ENCODE assay signal across 10 mouse cellular contexts in genomic region chr11:24363418-24364364, GRCm38 (mm10).
A peak's percentile ranks its signal among the peaks of the same experiment; 100 is the strongest.
DNase-seq lines count a peak whose midpoint lies in the region; ATAC-seq lines count a peak whose summit lies in the region.
"Had no signal": no experiment of that assay in that cellular context is flagged by ENCODE, and none has a peak within 500 bp of the region (broad histone marks: within the 10 kb centered on the region; RNA-seq: fewer than 3 reads in every experiment).

No protein-coding gene starts in this region.

- peak; percentile 53; the same call in 1 of the 2 replicates for ATAC-seq in intestine, embryonic 15.5 days
- no peak for ATAC-seq in intestine, embryonic 16.5 days
- ATAC-seq in forebrain, embryonic 16.5 days, result peak; percentile 85
- ATAC-seq in midbrain, embryonic 12.5 days (ENCODE audit: low FRiP score, low read depth), result peak; percentile 89
- ATAC-seq in erythroid progenitor cell, adult 5-6 weeks (replicated peaks; ENCODE audit: low FRiP score, poor library complexity, severe bottlenecking), result no peak

- 0 out of 2 replicates have a peak, but pooled peaks cover 5% of the 10 kb centered on the region for H3K4me1 ChIP-seq in intestine, embryonic 15.5 days (replicated peaks)
- H3K4me1 ChIP-seq in intestine, embryonic 16.5 days (ENCODE audit: control insufficient read depth, insufficient read depth, low read length), result no peaks in the 10 kb centered on the region
- H3K4me1 ChIP-seq in forebrain, embryonic 16.5 days (replicated peaks; ENCODE audit: control insufficient read depth, insufficient read depth, low read length), result peaks cover 19% of the 10 kb centered on the region
- peaks cover 29% of the 10 kb centered on the region for H3K4me1 ChIP-seq in midbrain, embryonic 12.5 days

- H3K9me3 ChIP-seq in intestine, embryonic 15.5 days, result no peaks in the 10 kb centered on the region
- H3K9me3 ChIP-seq in intestine, embryonic 16.5 days (ENCODE audit: control insufficient read depth, low read length), result no peaks in the 10 kb centered on the region; the same call in 1 of the 2 replicates
- H3K9me3 ChIP-seq in forebrain, embryonic 16.5 days (ENCODE audit: control insufficient read depth, low read length), result no peaks in the 10 kb centered on the region
- no peaks in the 10 kb centered on the region for H3K9me3 ChIP-seq in midbrain, embryonic 12.5 days

- no peak overlapping the region for H3K27ac ChIP-seq in intestine, embryonic 15.5 days
- H3K27ac ChIP-seq in intestine, embryonic 16.5 days (ENCODE audit: low read length), result no peak overlapping the region
- no peak overlapping the region; the same call in 1 of the 2 replicates for H3K27ac ChIP-seq in forebrain, embryonic 16.5 days (ENCODE audit: low read length)
- H3K27ac ChIP-seq in midbrain, embryonic 12.5 days (replicated peaks), result no peak overlapping the region
- H3K27ac ChIP-seq: heart, adult 2 months had no signal

- H3K4me2 ChIP-seq in intestine, embryonic 15.5 days (replicated peaks), result no peak overlapping the region
- no peak overlapping the region for H3K4me2 ChIP-seq in intestine, embryonic 16.5 days (ENCODE audit: low read depth, low read length)
- H3K4me2 ChIP-seq in forebrain, embryonic 16.5 days (ENCODE audit: low read length), result no peak overlapping the region
- no peak overlapping the region for H3K4me2 ChIP-seq in midbrain, embryonic 12.5 days (replicated peaks)

- no peak overlapping the region for H3K4me3 ChIP-seq in intestine, embryonic 15.5 days (replicated peaks)
- no peak overlapping the region for H3K4me3 ChIP-seq in intestine, embryonic 16.5 days (ENCODE audit: low read length)
- no peak overlapping the region for H3K4me3 ChIP-seq in forebrain, embryonic 16.5 days (replicated peaks; ENCODE audit: low read length)
- H3K4me3 ChIP-seq in midbrain, embryonic 12.5 days, result no peak overlapping the region
- H3K4me3 ChIP-seq: heart, adult 2 months had no signal

- no peaks in the 10 kb centered on the region for H3K36me3 ChIP-seq in intestine, embryonic 15.5 days
- H3K36me3 ChIP-seq in intestine, embryonic 16.5 days (ENCODE audit: control insufficient read depth, insufficient read depth, low read length), result no peaks in the 10 kb centered on the region
- H3K36me3 ChIP-seq in forebrain, embryonic 16.5 days (ENCODE audit: control insufficient read depth, insufficient read depth), result no peaks in the 10 kb centered on the region
- H3K36me3 ChIP-seq in midbrain, embryonic 12.5 days, result no peaks in the 10 kb centered on the region

- no peak overlapping the region for H3K9ac ChIP-seq in intestine, embryonic 15.5 days
- H3K9ac ChIP-seq in intestine, embryonic 16.5 days (ENCODE audit: low read depth, low read length), result no peak overlapping the region
- no peak overlapping the region for H3K9ac ChIP-seq in forebrain, embryonic 16.5 days (replicated peaks; ENCODE audit: low read depth, low read length)
- H3K9ac ChIP-seq in midbrain, embryonic 12.5 days (replicated peaks), result no peak overlapping the region

- no peaks in the 10 kb centered on the region for H3K27me3 ChIP-seq in intestine, embryonic 15.5 days (replicated peaks)
- H3K27me3 ChIP-seq in intestine, embryonic 16.5 days (replicated peaks; ENCODE audit: control insufficient read depth, insufficient read depth, low read length), result no peaks in the 10 kb centered on the region
- H3K27me3 ChIP-seq in forebrain, embryonic 16.5 days (replicated peaks; ENCODE audit: control insufficient read depth, insufficient read depth, low read length), result no peaks in the 10 kb centered on the region
- peaks cover 3% of the 10 kb centered on the region; the same call in 1 of the 2 replicates for H3K27me3 ChIP-seq in midbrain, embryonic 12.5 days

- peak; percentile 78 for DNase-seq in embryo, embryonic 10.5 days (ENCODE audit: low spot score)
- DNase-seq in thymus, postnatal 14 days, result no peak
- no peak for DNase-seq in spleen, postnatal 4 days (ENCODE audit: low spot score in 2 of 2)
- DNase-seq: thymus, postnatal 36 days had no signal

- 68% methylated on average over 9 of the region's 9 CpGs for WGBS in intestine, embryonic 15.5 days
- 66% methylated on average over 9 of the region's 9 CpGs for WGBS in intestine, embryonic 16.5 days
- WGBS in forebrain, embryonic 16.5 days, result 52% methylated on average over 9 of the region's 9 CpGs
- 57% methylated on average over 9 of the region's 9 CpGs for whole genome bisulfite sequencing in midbrain, embryonic 12.5 days

Comparison
In these comparisons a context has a peak if more than half of its experiments do, and no peak if none do; other contexts are left out.
1. ATAC-seq: peak in intestine, embryonic 15.5 days (single experiment), forebrain, embryonic 16.5 days (single experiment) and midbrain, embryonic 12.5 days (single experiment); none in intestine, embryonic 16.5 days (single experiment) and erythroid progenitor cell, adult 5-6 weeks (single experiment).